Mouse (Mus musculus) hindbrain, embryonic 12.5 days (tissue): ENCODE measurements around the gene Gpr146. TPM values are rescaled to one million over a fixed set of nuclear protein-coding genes. Genes with fewer than 3 reads are reported as not detected.

ENCODE experiments used
- ATAC-seq: fragments of 200-750 bp; cut with Nextera tagmentation; 2 replicates; pipeline ENCODE4 v1.8.0; 2017; ENCODE audit warnings: moderate TSS enrichment; ENCODE audit not compliant: low FRiP score
- H3K27ac ChIP-seq: fragments of 300-500 bp; sonication (generic); 2 replicates; pipeline ENCODE4 v1.5.1; 2016; ENCODE audit warnings: mild to moderate bottlenecking
- H3K27me3 ChIP-seq: fragments of 300-500 bp; sonication (generic); 2 replicates; pipeline ENCODE4 v1.6.1; 2016; ENCODE audit warnings: mild to moderate bottlenecking
- H3K36me3 ChIP-seq: fragments of 300-500 bp; sonication (generic); 2 replicates; pipeline ENCODE4 v1.6.1; 2016; ENCODE audit warnings: mild to moderate bottlenecking
- H3K4me1 ChIP-seq: fragments of 300-500 bp; sonication (generic); 2 replicates; pipeline ENCODE4 v1.6.1; 2016
- H3K4me2 ChIP-seq: fragments of 300-500 bp; sonication (generic); replicated peaks from 2 replicates; pipeline ENCODE4 v1.6.1; 2016; ENCODE audit warnings: mild to moderate bottlenecking
- H3K4me3 ChIP-seq: fragments of 300-500 bp; sonication (generic); 2 replicates; pipeline ENCODE4 v1.5.1; 2016; ENCODE audit warnings: mild to moderate bottlenecking
- H3K9ac ChIP-seq: fragments of 300-500 bp; sonication (generic); 2 replicates; pipeline ENCODE4 v1.6.1; 2016; ENCODE audit warnings: mild to moderate bottlenecking, moderate library complexity
- H3K9me3 ChIP-seq: fragments of 300-500 bp; sonication (generic); replicated peaks from 2 replicates; pipeline ENCODE4 v1.6.1; 2016; ENCODE audit warnings: mild to moderate bottlenecking
- WGBS: fragments of 180-500 bp; shearing (Covaris S2); methylation state at CpG from one replicate; pipeline ENCODE4 v1.1.7; 2016; 5-methylcytosine and 5-hydroxymethylcytosine counted together
- microRNA counts: library from miRNA; unstranded; fragments of <30 nt; microRNA quantifications from one replicate; lab custom pipeline; 2017
- microRNA-seq: library from miRNA; unstranded; fragments of <30 nt; microRNA quantifications from one replicate; pipeline ENCODE4, GENCODE M21; 2017
- polyA plus RNA-seq: library from polyadenylated mRNA; unstranded; fragments of >200 nt; fragmentation: Nextera tagmentation; extraction: Ambion mirVana; gene quantifications from 2 replicates; pipeline ENCODE4 v1.2.1, GENCODE M21; 2016

Gpr146 gene
- polyA plus RNA-seq, 1 experiment from 2014 or later, result 2.4 TPM

GRCm38 (mm10) chr5:139442428-139442827 is 64.9 kb downstream of the Gpr146 start:
- Histone ChIP-seq H3K4me3 (no peak overlapping the region), H3K4me1 (peaks cover 14% of the 10 kb centered on the region), H3K4me2 (no peak overlapping the region), H3K36me3 (no peaks in the 10 kb centered on the region), H3K27me3 (no peaks in the 10 kb centered on the region), H3K9me3 (no peaks in the 10 kb centered on the region), H3K9ac (no peak overlapping the region), H3K27ac (peak overlapping the region; percentile 44)
- ATAC-seq, result no peak
- 63% methylated on average over 12 of the region's 12 CpGs for WGBS

- Histone ChIP-seq H3K9ac (no peak overlapping the region), H3K27ac (peak overlapping the region; percentile 44; the same call in 1 of the 2 replicates), H3K36me3 (no peaks in the 10 kb centered on the region), H3K27me3 (no peaks in the 10 kb centered on the region), H3K4me3 (no peak overlapping the region), H3K9me3 (no peaks in the 10 kb centered on the region), H3K4me2 (no peak overlapping the region), H3K4me1 (peaks cover 14% of the 10 kb centered on the region)
- WGBS, result 65% methylated on average over 4 of the region's 4 CpGs
- no peak for ATAC-seq
Measured at GRCm38 (mm10) chr5:139442962-139443361, 65.5 kb downstream of the Gpr146 start.

GRCm38 (mm10) chr5:139445258-139445657 is 67.8 kb downstream of the Gpr146 start:
- Histone ChIP-seq H3K36me3 (no peaks in the 10 kb centered on the region), H3K4me2 (no peak overlapping the region), H3K4me3 (no peak overlapping the region), H3K4me1 (peaks cover 25% of the 10 kb centered on the region), H3K9me3 (no peaks in the 10 kb centered on the region), H3K9ac (no peak overlapping the region), H3K27me3 (no peaks in the 10 kb centered on the region), H3K27ac (no peak overlapping the region)
- WGBS, result 87% methylated on average over 8 of the region's 8 CpGs
- ATAC-seq, result no peak

MicroRNA genes within 50 kb of the gene (microRNA counts, 519-probe panel; counts per million panel counts)
- microRNA mmu-miR-339-3p (lab: Ali Mortazavi, UCI), result 470 counts per million, percentile 58 among the panel's probes with 10 or more counts
- microRNA mmu-miR-339-5p (lab: Ali Mortazavi, UCI), result 470 counts per million, percentile 58 among the panel's probes with 10 or more counts

Small RNA genes within 50 kb of the gene (microRNA-seq; reads per million reads assigned to microRNA genes)
- 524 reads per million, percentile 67 among the genes with 10 or more reads in this experiment for gene Mir339

Other genes with a start within 250 kb of the Gpr146 start
- 70.1 and 72.6 TPM in 2 replicates for gene Prkar1b, start 227.7 kb upstream of the Gpr146 start, polyA plus RNA-seq
- 6.5 and 8.0 TPM in 2 replicates for gene Dnaaf5, start 227.5 kb upstream of the Gpr146 start, polyA plus RNA-seq
- gene Sun1, start 177.1 kb upstream of the Gpr146 start, polyA plus RNA-seq, result 50.4 and 55.3 TPM in 2 replicates
- 123 and 126 TPM in 2 replicates for gene Get4, start 125.4 kb upstream of the Gpr146 start, polyA plus RNA-seq
- gene Adap1, start 52.1 kb upstream of the Gpr146 start, polyA plus RNA-seq, result 13.1 and 13.7 TPM in 2 replicates
- 107 and 117 TPM in 2 replicates for gene Cox19, start 26.3 kb upstream of the Gpr146 start, polyA plus RNA-seq
- 0.41 and 0.46 TPM in 2 replicates for gene Cyp2w1, start 25.1 kb upstream of the Gpr146 start, polyA plus RNA-seq
- 0.45 and 0.90 TPM in 2 replicates for gene C130050O18Rik, start 27.6 kb downstream of the Gpr146 start, polyA plus RNA-seq
- 5.0 TPM in 2 replicates for gene Gper1, start 45.5 kb downstream of the Gpr146 start, polyA plus RNA-seq
- gene 3110082I17Rik, start 82.8 kb downstream of the Gpr146 start, polyA plus RNA-seq, result 22.9 and 26.3 TPM in 2 replicates
- 12.0 and 14.6 TPM in 2 replicates for gene Zfand2a, start 106.9 kb downstream of the Gpr146 start, polyA plus RNA-seq
- gene Uncx, start 165.8 kb downstream of the Gpr146 start, polyA plus RNA-seq, result 97.3 and 99.4 TPM in 2 replicates